Mouse (Mus musculus): ENCODE measurements around the gene Efnb3. TPM values are rescaled to one million over a fixed set of nuclear protein-coding genes. Genes with fewer than 3 reads are reported as not detected.

The Efnb3 gene
- total and polyA plus RNA-seq, 3 experiments: 0.56 to 2.8 (median 1.1) TPM

DNA sequence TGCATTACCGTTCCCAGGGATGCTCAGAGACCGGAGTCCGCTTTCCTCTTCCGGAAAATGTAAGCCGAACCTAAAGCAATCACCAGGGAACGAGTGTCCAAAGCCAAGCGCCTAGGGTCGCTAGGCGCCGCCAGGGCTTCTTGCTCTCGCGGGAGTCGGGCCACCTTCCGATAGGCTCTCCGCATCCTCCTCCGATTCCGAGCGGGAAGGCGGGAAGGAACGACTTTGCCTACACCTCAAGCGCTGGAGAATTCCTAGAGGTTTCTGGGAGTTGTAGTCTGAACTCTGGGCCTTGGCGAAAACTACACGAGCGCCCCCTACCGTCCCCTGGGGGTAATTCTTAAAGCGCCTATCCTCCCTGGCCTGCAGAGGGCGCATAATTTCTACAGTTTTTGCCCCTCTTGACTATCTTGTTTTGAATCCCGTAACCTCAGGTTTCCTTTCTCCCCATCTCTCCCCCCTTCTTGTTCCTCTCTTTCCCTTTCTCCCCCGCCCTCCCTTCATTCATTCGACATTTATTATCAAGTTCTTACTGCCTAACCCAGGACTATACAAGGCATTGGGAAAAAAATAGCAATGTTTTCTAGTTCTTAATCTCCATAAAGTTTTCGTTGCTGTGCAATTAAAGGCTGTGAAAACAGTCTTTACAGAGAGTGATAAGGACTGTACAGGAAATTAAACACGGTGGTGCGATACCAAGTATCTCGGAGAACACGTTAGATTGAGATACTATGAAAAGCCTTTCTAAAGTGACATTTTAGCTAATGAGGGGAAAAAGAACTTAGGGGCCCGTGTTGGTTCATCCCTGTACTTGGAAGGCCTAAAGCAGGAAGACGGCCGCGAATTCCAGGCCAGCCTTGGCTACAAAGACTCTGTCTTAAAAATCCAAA, 19.4 kb upstream of the Efnb3 start (continued):
- no peak for TF ChIP-seq ZNF384 (IDR thresholded peaks at IDR 0.05; ENCODE audit: low read depth, low read length)
- TF ChIP-seq NELFE (IDR thresholded peaks at IDR 0.05; ENCODE audit: low read depth, low read length): peak; percentile 94
- 0 out of 2 replicates have a peak, but pooled peaks have one; percentile 42 for TF ChIP-seq MYC (IDR thresholded peaks at IDR 0.05; ENCODE audit: low read depth, low read length)
- TF ChIP-seq ZKSCAN1 (IDR thresholded peaks at IDR 0.05; ENCODE audit: borderline replicate concordance, low read depth, low read length): no peak
- peak; percentile 90; the same call in 1 of the 2 replicates for TF ChIP-seq KAT2A (IDR thresholded peaks at IDR 0.05; ENCODE audit: insufficient replicate concordance, low read length)

DNA sequence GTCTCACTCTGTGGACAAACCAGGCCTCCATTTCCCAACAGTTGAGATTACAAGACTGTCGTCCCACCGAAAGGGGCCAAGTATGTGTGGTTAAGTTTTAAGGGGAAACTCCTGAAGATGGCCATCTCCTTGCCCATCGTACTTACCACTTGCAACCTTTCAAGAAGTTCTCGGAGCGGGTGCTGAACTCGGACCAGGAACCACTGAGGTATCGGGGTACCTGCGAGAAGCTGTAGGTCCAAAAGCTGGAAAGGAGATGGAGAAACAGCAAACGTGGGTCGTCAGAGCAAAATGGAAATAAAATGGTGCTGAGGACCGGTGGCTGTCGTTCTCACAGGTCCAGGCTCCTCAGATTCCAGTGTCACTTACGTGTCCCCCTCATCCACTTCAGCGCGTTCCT, 18.3 kb upstream of the Efnb3 start:
- Histone ChIP-seq H3K9ac (ENCODE audit: insufficient read depth, low read depth) (peak overlapping the region; percentile 83), H3K4me3 (replicated peaks in 1 of 3; ENCODE audit: low read depth in 2 of 3, low read length in 2 of 3, poor library complexity in 1 of 3) (peak overlapping the region; percentile 65 to 99 (median 81)), H3K36me3 (replicated peaks in 1 of 2; ENCODE audit: control insufficient read depth in 1 of 2, insufficient read depth in 1 of 2, low read length in 1 of 2) (peaks cover 22 to 52% of the 10 kb centered on the region in 2 experiments), H3K27ac (ENCODE audit: insufficient read depth, low read depth) (no peak overlapping the region), H3K4me2 (ENCODE audit: insufficient read depth, low read depth, poor library complexity, severe bottlenecking) (peak overlapping the region; percentile 78), H3K9me3 (replicated peaks; ENCODE audit: low read length) (no peaks in the 10 kb centered on the region), H3K79me2 (replicated peaks; ENCODE audit: control insufficient read depth, extremely low read depth, insufficient read depth, poor library complexity, severe bottlenecking) (peaks cover 71% of the 10 kb centered on the region), H3K4me1 (ENCODE audit: control insufficient read depth in 1 of 2, insufficient read depth in 2 of 2) (peaks cover 15 to 47% of the 10 kb centered on the region in 2 experiments), H3K27me3 (replicated peaks) (no peaks in the 10 kb centered on the region)
- TF ChIP-seq ZNF384 (IDR thresholded peaks at IDR 0.05; ENCODE audit: low read depth, low read length) (no peak), GABPA (IDR thresholded peaks at IDR 0.05; ENCODE audit: insufficient replicate concordance, low read depth, low read length) (no peak), JUND (conservative IDR thresholded peaks at IDR 0.05; ENCODE audit: low read depth, low read length) (no peak), SMC3 (IDR thresholded peaks at IDR 0.05; ENCODE audit: low read depth, low read length) (no peak), MAFK (IDR thresholded peaks at IDR 0.05; ENCODE audit: insufficient replicate concordance, low read length) (no peak), PAX5 (IDR thresholded peaks at IDR 0.05; ENCODE audit: low read length) (no peak), MYC (IDR thresholded peaks at IDR 0.05; ENCODE audit: low read depth, low read length) (no peak), USF2 (conservative IDR thresholded peaks at IDR 0.05; ENCODE audit: low read depth, low read length) (no peak), ZMIZ1 (IDR thresholded peaks at IDR 0.05; ENCODE audit: low read depth, low read length) (no peak), RCOR1 (conservative IDR thresholded peaks at IDR 0.05; ENCODE audit: low read depth, low read length) (no peak), EP300 (IDR thresholded peaks at IDR 0.05; ENCODE audit: low read length) (no peak), E2F4 (IDR thresholded peaks at IDR 0.05; ENCODE audit: insufficient replicate concordance, low read depth, low read length) (no peak), USF1 (IDR thresholded peaks at IDR 0.05; ENCODE audit: low read depth, low read length) (no peak), MAZ (IDR thresholded peaks at IDR 0.05; ENCODE audit: low read depth, low read length) (no peak), ZKSCAN1 (IDR thresholded peaks at IDR 0.05; ENCODE audit: borderline replicate concordance, low read depth, low read length) (no peak), KAT2A (IDR thresholded peaks at IDR 0.05; ENCODE audit: insufficient replicate concordance, low read length) (no peak), TCF12 (IDR thresholded peaks at IDR 0.05; ENCODE audit: low read depth, low read length) (no peak), RAD21 (IDR thresholded peaks at IDR 0.05; ENCODE audit: low read depth, low read length) (no peak), CHD2 (IDR thresholded peaks at IDR 0.05; ENCODE audit: low read length) (no peak), JUN (IDR thresholded peaks at IDR 0.05; ENCODE audit: insufficient read depth, low read depth, low read length) (no peak)
- in situ Hi-C loops (cut with MboI; ENCODE audit: low pct_ligation_motif_present, low pct_unique_long_range_greater_than_20kb, low sequenced_read_pairs) (loop anchor here (5.0 kb wide), 1 partner anchor 36 kb away; no protein-coding TSS in a partner anchor), dilution Hi-C loops (cut with MboI; ENCODE audit: extremely low pct_ligation_motif_present, extremely low pct_unique_long_range_greater_than_20kb, low sequenced_read_pairs) (no loop called here)
- no peak for DNase-seq (ENCODE audit: extremely low read depth)
